Mouse (Mus musculus) G1E (cell line): ENCODE data around the gene Parp11. TPM values are rescaled to one million over a fixed set of nuclear protein-coding genes. Genes with fewer than 3 reads are reported as not detected.
A peak's percentile ranks its signal among the peaks of the same experiment; 100 is the strongest.

ENCODE experiments used
- ATAC-seq: 2 replicates; pipeline ENCODE4 v1.8.0; 2016; ENCODE audit warnings: mild to moderate bottlenecking; ENCODE audit not compliant: insufficient number of reproducible peaks, poor library complexity, low FRiP score, severe bottlenecking; ENCODE audit errors: extremely low read depth
- DNase-seq: peaks from one replicate; pipeline ENCODE4 v3.0.0; 2012; ENCODE audit warnings: low spot score
- H3K27me3 ChIP-seq: 2 replicates; pipeline ENCODE4 v1.6.1; 2012; ENCODE audit warnings: mild to moderate bottlenecking, low read length, inconsistent platforms; ENCODE audit not compliant: insufficient read depth
- H3K36me3 ChIP-seq: replicated peaks from 2 replicates; pipeline ENCODE3; 2012; ENCODE audit warnings: mild to moderate bottlenecking, inconsistent platforms
- H3K4me1 ChIP-seq: 2 replicates; pipeline ENCODE4 v1.6.1; 2012; ENCODE audit warnings: low read depth, low read length, inconsistent platforms, mixed read lengths; ENCODE audit not compliant: insufficient read depth
- H3K4me3 ChIP-seq: 2 replicates; pipeline ENCODE4 v1.5.1; 2012; ENCODE audit warnings: low read depth, mild to moderate bottlenecking, inconsistent platforms, low read length, moderate library complexity, mixed read lengths
- H3K9me3 ChIP-seq: replicated peaks from 2 replicates; pipeline ENCODE4 v1.6.1; 2012; ENCODE audit warnings: inconsistent platforms
- CTCF ChIP-seq: IDR thresholded peaks from 2 replicates; pipeline ENCODE4 v1.5.1; 2012; ENCODE audit warnings: low read depth, low read length, inconsistent platforms, mixed read lengths
- GATA1 ChIP-seq: IDR thresholded peaks from 2 replicates; pipeline ENCODE4 v1.6.1; 2012; ENCODE audit warnings: borderline replicate concordance, low read length, inconsistent platforms, mixed read lengths
- GATA2 ChIP-seq: IDR thresholded peaks from 2 replicates; pipeline ENCODE4 v1.6.1; 2012; ENCODE audit warnings: low read depth, low read length, inconsistent platforms, borderline replicate concordance
- POLR2AphosphoS5 ChIP-seq: IDR thresholded peaks from 2 replicates; pipeline ENCODE4 v1.6.1; 2012; ENCODE audit warnings: low read depth, low read length, inconsistent platforms; ENCODE audit not compliant: insufficient replicate concordance
- TAL1 ChIP-seq: conservative IDR thresholded peaks from 2 replicates; pipeline ENCODE4 v1.6.1; 2012; ENCODE audit warnings: low read depth, low read length, inconsistent platforms, mixed read lengths
- polyA plus RNA-seq: library from polyadenylated mRNA; stranded (reverse); fragments of >175 nt; gene quantifications from 2 replicates; pipeline ENCODE4 v1.2.3, GENCODE M21; 2012
- total RNA-seq, 2 experiments: library from RNA; stranded (forward) in 1 of 2; stranded (reverse) in 1 of 2; fragments of 200-1000 nt in 1 of 2; fragments of >200 nt in 1 of 2; fragmentation: Nextera tagmentation in 1 of 2; gene quantifications; 2 replicates each; pipeline ENCODE4 v1.2.3; 2014 to 2017

Gene Parp11
- total and polyA plus RNA-seq, 3 experiments, result 5.0 to 22.3 (median 19.5) TPM

DNA sequence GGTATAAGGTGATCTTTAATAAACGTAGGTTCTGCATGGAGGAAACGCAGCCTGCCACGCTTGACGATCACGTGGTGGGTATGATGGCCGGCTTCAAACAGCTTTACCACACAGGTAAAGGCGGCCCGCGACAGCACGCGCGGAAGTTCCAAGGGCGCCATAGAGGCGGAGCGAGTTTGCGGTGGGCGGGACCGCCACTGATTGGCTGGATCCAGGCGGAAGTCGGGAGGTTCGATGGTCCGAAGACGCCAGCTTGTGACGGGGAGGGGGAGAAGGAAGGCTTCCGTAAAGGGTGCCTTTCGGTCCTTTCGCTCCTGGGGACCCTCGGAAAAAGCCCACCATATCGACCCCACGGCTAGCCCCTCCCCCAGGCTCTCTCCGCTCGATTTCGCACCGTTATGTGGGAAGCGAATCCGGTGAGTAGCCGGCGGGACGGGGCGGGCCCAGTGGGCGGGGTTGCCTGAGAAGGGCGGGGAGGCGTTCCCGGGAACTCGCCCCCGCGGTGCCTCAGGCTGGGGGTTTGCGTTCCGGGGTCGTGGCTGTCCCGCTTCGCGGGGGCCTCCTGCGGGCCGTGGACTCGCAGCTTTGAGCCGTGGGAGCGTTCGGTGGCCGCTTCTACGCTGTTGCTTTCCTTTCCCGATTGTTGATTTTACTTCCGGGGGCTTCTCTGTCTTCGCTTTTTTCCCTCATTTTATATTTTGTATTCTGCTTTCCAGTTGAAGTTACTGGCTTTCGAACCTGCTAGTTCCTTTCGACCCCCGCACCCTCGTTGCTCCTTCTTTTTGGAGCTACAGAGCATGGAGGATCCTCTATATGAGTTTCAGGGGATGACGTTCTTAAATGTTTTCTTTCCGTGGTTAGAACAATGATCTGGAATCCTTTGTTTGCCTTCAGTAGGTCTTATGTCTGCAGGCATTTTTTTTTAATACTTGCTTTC, 7.0 kb downstream of the Parp11 start:
- H3K9me3 ChIP-seq, result no peaks in the 10 kb centered on the region
- peaks cover 3% of the 10 kb centered on the region; the same call in 1 of the 2 replicates for H3K27me3 ChIP-seq
- TF ChIP-seq GATA1 (no peak), CTCF (no peak), TAL1 (no peak), POLR2AphosphoS5 (no peak), GATA2 (no peak)
- peaks cover 18% of the 10 kb centered on the region for H3K4me1 ChIP-seq
- peaks cover 11% of the 10 kb centered on the region for H3K36me3 ChIP-seq
- DNase-seq (peak; percentile 93), ATAC-seq (peak; percentile 97)
- peak overlapping the region; percentile 75 for H3K4me3 ChIP-seq

DNA sequence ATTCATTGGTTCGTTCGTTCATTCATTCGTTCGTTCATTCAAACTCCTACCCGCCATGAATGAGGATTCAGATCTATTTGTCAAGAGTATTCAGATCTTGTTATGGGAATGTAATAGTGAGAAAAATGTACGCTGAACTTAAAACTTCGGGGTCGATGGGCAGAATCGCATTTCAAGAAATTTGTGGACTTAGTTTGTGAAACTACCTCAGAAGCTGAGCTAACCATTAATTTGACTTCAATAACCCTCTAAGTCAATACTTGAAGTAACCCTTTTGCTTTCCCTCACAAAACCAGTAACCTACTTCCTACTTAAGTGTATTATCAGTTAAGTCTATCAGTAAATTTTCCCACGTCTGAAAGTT, 7.7 kb downstream of the Parp11 start:
- Histone ChIP-seq H3K4me1 (peaks cover 18% of the 10 kb centered on the region), H3K4me3 (peak overlapping the region; percentile 75), H3K9me3 (no peaks in the 10 kb centered on the region), H3K36me3 (peaks cover 11% of the 10 kb centered on the region), H3K27me3 (peaks cover 3% of the 10 kb centered on the region; the same call in 1 of the 2 replicates)
- ATAC-seq (no peak), DNase-seq (no peak)
- TF ChIP-seq CTCF, result no peak
- TF ChIP-seq POLR2AphosphoS5, result no peak
- no peak for TF ChIP-seq TAL1
- no peak for TF ChIP-seq GATA2
- no peak for TF ChIP-seq GATA1

DNA sequence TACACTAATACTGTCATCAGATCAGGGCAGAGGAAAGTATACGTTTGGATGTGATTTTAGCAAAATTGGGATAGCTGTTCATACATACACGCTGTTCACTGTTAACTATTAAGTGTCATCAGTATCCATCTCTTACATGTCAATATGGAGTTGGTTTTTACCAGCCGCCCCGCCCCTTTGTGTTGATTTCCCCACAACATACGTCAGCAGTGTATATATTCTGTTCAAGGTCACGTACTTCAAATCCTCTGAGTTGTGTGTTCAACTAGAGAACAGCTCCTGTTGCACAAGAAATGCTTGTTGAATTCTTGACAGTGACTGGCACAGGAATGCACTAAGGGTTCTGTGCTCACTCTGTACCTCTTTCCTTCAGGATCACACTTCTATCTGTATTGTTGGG, 8.2 kb downstream of the Parp11 start:
- DNase-seq (no peak), ATAC-seq (no peak)
- Histone ChIP-seq H3K4me3 (no peak overlapping the region), H3K4me1 (peaks cover 18% of the 10 kb centered on the region), H3K36me3 (peaks cover 11% of the 10 kb centered on the region), H3K9me3 (no peaks in the 10 kb centered on the region), H3K27me3 (no peaks in the 10 kb centered on the region; the same call in 1 of the 2 replicates)
- TF ChIP-seq TAL1 (no peak), POLR2AphosphoS5 (no peak), GATA1 (no peak), CTCF (no peak), GATA2 (no peak)

DNA sequence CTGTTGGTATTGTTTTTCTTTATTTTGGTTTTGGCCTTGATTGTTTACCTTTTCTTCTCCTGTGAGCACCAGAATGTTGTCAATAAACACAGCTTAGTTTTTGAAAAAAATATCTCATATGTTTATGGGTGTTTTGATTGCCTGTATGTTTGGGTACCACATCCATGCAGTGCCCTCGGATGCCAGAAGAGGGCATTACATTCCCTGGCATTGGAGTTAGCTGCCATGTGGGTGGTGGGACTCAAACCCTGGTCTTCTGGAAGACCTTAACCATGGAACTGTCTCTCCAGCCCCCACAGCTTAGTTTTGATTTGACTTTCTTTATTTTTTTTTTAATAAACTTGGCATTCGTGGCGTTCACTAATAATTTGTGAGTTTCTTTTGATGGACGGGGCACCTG, 8.8 kb downstream of the Parp11 start:
- Histone ChIP-seq H3K27me3 (no peaks in the 10 kb centered on the region; the same call in 1 of the 2 replicates), H3K4me3 (no peak overlapping the region), H3K9me3 (no peaks in the 10 kb centered on the region), H3K4me1 (peaks cover 14% of the 10 kb centered on the region), H3K36me3 (peaks cover 11% of the 10 kb centered on the region)
- ATAC-seq (no peak), DNase-seq (no peak)
- no peak for TF ChIP-seq TAL1

DNA sequence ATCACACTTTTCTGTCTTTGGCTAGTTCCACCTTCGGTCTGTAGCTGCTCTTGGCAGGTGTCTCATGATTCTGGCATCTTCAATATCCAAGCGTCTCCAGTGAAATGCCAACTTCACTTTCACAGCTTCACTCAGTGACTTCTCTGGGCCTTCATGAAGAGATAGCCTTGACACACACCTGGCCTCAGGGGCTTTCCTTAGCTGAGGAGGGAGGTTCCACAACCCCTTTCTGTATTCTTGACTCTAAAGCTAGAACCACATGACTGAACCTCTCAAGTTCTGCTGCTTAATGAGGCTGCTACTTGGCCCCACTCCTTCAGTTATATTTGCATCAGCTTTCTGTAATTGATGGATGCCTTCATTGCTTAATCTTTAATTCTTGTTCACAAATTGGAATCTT, 10.1 kb downstream of the Parp11 start:
- Histone ChIP-seq H3K4me1 (peaks cover 14% of the 10 kb centered on the region), H3K27me3 (no peaks in the 10 kb centered on the region), H3K36me3 (peaks cover 11% of the 10 kb centered on the region), H3K9me3 (no peaks in the 10 kb centered on the region), H3K4me3 (no peak overlapping the region)
- ATAC-seq (no peak), DNase-seq (no peak)
- TF ChIP-seq TAL1 (no peak), GATA2 (no peak), CTCF (no peak), POLR2AphosphoS5 (no peak), GATA1 (no peak)

DNA sequence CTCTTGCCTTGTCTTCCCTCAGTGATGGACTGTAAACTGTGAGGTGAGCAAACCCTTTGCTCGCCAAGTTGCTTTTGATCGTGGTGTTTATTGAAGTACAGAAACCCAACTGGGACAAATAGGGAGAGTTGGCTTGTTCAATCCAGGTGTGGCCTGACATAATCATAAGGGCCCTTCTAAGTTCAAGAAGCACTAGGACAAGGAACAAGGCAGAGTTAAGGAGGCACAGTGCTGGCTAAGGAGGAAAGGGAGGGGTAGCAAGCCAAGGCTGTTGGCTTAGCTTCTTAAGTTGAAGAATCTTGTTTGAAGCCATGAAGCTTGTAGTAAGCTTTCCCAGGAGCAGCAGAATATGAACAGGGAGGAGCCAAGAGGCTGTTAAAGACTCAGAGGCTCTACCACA, 13.1 kb downstream of the Parp11 start:
- peaks cover 34% of the 10 kb centered on the region for H3K36me3 ChIP-seq
- DNase-seq (no peak), ATAC-seq (no peak)
- H3K4me1 ChIP-seq, result peaks cover 27% of the 10 kb centered on the region
- no peaks in the 10 kb centered on the region for H3K9me3 ChIP-seq
- H3K4me3 ChIP-seq, result no peak overlapping the region
- TF ChIP-seq POLR2AphosphoS5, result no peak
- no peak for TF ChIP-seq GATA1
- H3K27me3 ChIP-seq, result no peaks in the 10 kb centered on the region

DNA sequence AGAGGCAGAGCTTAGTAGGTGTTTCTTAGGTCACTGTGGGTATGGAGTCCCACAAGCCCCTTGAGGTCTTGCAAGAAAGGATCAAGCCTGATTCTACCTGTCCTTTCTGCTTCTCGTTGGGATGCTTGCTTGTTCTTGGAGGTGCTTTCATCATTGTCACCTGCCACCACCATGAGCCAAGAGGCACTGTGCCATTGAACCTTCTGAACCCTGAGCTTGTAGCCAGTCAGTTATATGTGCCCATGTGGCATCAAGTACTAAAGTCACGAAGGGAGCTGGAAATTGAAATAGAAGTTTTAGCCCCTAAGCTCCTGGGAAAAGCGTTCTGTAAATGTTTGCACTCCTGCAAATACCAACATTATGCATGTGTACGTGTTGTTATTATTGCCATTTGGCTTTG, 14.9 kb downstream of the Parp11 start:
- no peaks in the 10 kb centered on the region for H3K9me3 ChIP-seq
- TF ChIP-seq POLR2AphosphoS5, result no peak
- no peak for TF ChIP-seq CTCF
- TF ChIP-seq GATA1, result no peak
- no peak for TF ChIP-seq TAL1
- TF ChIP-seq GATA2, result no peak
- H3K36me3 ChIP-seq, result peaks cover 49% of the 10 kb centered on the region
- DNase-seq, result no peak
- no peaks in the 10 kb centered on the region for H3K27me3 ChIP-seq
- peaks cover 36% of the 10 kb centered on the region for H3K4me1 ChIP-seq
- no peak for ATAC-seq
- H3K4me3 ChIP-seq, result no peak overlapping the region
